ENCODE assay signal across 27 mouse cellular contexts in the genomic region with DNA sequence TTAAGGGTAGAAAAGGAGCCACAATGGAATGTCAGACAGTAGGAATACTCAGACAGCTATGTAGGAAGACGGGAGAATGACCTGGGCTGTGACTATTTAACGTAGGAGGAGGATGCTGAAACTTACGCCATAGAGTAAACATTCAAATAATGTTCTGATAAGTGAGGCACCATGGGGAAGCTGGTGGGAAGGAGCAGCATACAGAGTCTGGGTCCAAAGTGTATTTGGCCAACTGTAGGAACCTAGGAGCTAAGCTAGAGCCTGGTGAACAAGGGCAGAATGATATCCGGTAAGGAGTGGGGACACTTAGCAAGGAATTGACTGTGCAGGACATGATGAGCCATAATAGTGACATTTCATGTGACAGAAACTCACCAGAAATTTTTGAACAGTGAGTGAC.
DNase-seq lines count a peak whose midpoint lies in the region; ATAC-seq lines count a peak whose summit lies in the region.
"Had no signal": no experiment of that assay in that cellular context is flagged by ENCODE, and none has a peak within 500 bp of the region (broad histone marks: within the 10 kb centered on the region; RNA-seq: fewer than 3 reads in every experiment).

No protein-coding gene starts in this region.

- peak; percentile 72 for ATAC-seq in liver, embryonic 16.5 days (ENCODE audit: low read depth)
- peak; percentile 76; the same call in 1 of the 2 replicates for ATAC-seq in intestine, embryonic 15.5 days
- ATAC-seq in intestine, embryonic 16.5 days: peak; percentile 74
- ATAC-seq: CD4-positive, CD25-positive, alpha-beta regulatory T cell, adult 4 months; forebrain, embryonic 15.5 days had no signal

- H3K27me3 ChIP-seq in liver, embryonic 16.5 days (ENCODE audit: control insufficient read depth, insufficient read depth, low read depth, low read length): no peaks in the 10 kb centered on the region
- H3K27me3 ChIP-seq in intestine, embryonic 15.5 days (replicated peaks): no peaks in the 10 kb centered on the region
- no peaks in the 10 kb centered on the region for H3K27me3 ChIP-seq in intestine, embryonic 16.5 days (replicated peaks; ENCODE audit: control insufficient read depth, insufficient read depth, low read length)
- H3K27me3 ChIP-seq: forebrain, embryonic 12.5 days; forebrain, embryonic 15.5 days; heart, embryonic 12.5 days; heart, embryonic 15.5 days; hindbrain, embryonic 13.5 days had no signal

- no peaks in the 10 kb centered on the region for H3K9me3 ChIP-seq in liver, embryonic 16.5 days (replicated peaks; ENCODE audit: control insufficient read depth, low read length)
- H3K9me3 ChIP-seq in intestine, embryonic 15.5 days: no peaks in the 10 kb centered on the region
- no peaks in the 10 kb centered on the region for H3K9me3 ChIP-seq in intestine, embryonic 16.5 days (ENCODE audit: control insufficient read depth, low read length)
- H3K9me3 ChIP-seq: embryonic facial prominence, embryonic 10.5 days; embryonic facial prominence, embryonic 13.5 days; forebrain, embryonic 12.5 days; forebrain, embryonic 15.5 days; heart, embryonic 12.5 days; heart, embryonic 15.5 days; hindbrain, embryonic 10.5 days; hindbrain, embryonic 13.5 days had no signal

- H3K9ac ChIP-seq in liver, embryonic 16.5 days (ENCODE audit: low read depth, low read length): no peak overlapping the region
- H3K9ac ChIP-seq in intestine, embryonic 15.5 days: no peak overlapping the region
- no peak overlapping the region for H3K9ac ChIP-seq in intestine, embryonic 16.5 days (ENCODE audit: low read depth, low read length)
- H3K9ac ChIP-seq: embryonic facial prominence, embryonic 13.5 days; forebrain, embryonic 12.5 days; forebrain, embryonic 15.5 days; heart, embryonic 12.5 days; heart, embryonic 15.5 days; hindbrain, embryonic 13.5 days had no signal

- no peak for DNase-seq in liver
- peak; percentile 19 for DNase-seq in yolk sac, embryonic 10.5 days (ENCODE audit: low spot score)
- no peak for DNase-seq in c-Kit-positive CD71-positive TER-119-positive erythroid progenitor cells, embryonic 14.5 days (ENCODE audit: low spot score)
- DNase-seq: adrenal gland, adult 2 months; adrenal gland, postnatal 14 days; cerebellum, adult 11-12 months; cerebellum, adult 8-10 months; cerebellum, postnatal 10 days; cerebellum, postnatal 36 days; embryo, embryonic 11 days; gastrocnemius, postnatal 25 days; heart, adult 18-20 months; heart, postnatal 10 days; heart, postnatal 36 days had no signal

- no peaks in the 10 kb centered on the region for H3K4me1 ChIP-seq in liver, embryonic 16.5 days (ENCODE audit: control insufficient read depth, low read depth, low read length)
- H3K4me1 ChIP-seq in intestine, embryonic 15.5 days (replicated peaks): 0 out of 2 replicates have a peak, but pooled peaks cover 2% of the 10 kb centered on the region
- H3K4me1 ChIP-seq in intestine, embryonic 16.5 days (ENCODE audit: control insufficient read depth, insufficient read depth, low read length): no peaks in the 10 kb centered on the region

- no peak overlapping the region for H3K27ac ChIP-seq in liver, embryonic 16.5 days (ENCODE audit: low read length)
- no peak overlapping the region for H3K27ac ChIP-seq in intestine, embryonic 15.5 days
- no peak overlapping the region for H3K27ac ChIP-seq in intestine, embryonic 16.5 days (ENCODE audit: low read length)
- H3K27ac ChIP-seq: embryonic facial prominence, embryonic 10.5 days; embryonic facial prominence, embryonic 13.5 days; forebrain, embryonic 12.5 days; forebrain, embryonic 15.5 days; heart, embryonic 15.5 days; hindbrain, embryonic 10.5 days; hindbrain, embryonic 13.5 days had no signal

- no peaks in the 10 kb centered on the region for H3K36me3 ChIP-seq in liver, embryonic 16.5 days (ENCODE audit: control insufficient read depth, insufficient read depth)
- H3K36me3 ChIP-seq in intestine, embryonic 15.5 days: no peaks in the 10 kb centered on the region
- H3K36me3 ChIP-seq in intestine, embryonic 16.5 days (ENCODE audit: control insufficient read depth, insufficient read depth, low read length): no peaks in the 10 kb centered on the region
- H3K36me3 ChIP-seq: embryonic facial prominence, embryonic 10.5 days; embryonic facial prominence, embryonic 13.5 days; forebrain, embryonic 12.5 days; forebrain, embryonic 15.5 days; heart, embryonic 12.5 days; heart, embryonic 15.5 days; hindbrain, embryonic 10.5 days; hindbrain, embryonic 13.5 days had no signal

- no peak overlapping the region for H3K4me2 ChIP-seq in liver, embryonic 16.5 days (ENCODE audit: low read depth, low read length)
- no peak overlapping the region for H3K4me2 ChIP-seq in intestine, embryonic 15.5 days (replicated peaks)
- no peak overlapping the region for H3K4me2 ChIP-seq in intestine, embryonic 16.5 days (ENCODE audit: low read depth, low read length)
- H3K4me2 ChIP-seq: embryonic facial prominence, embryonic 13.5 days; forebrain, embryonic 12.5 days; forebrain, embryonic 15.5 days; heart, embryonic 12.5 days; heart, embryonic 15.5 days; hindbrain, embryonic 13.5 days had no signal

- 56% methylated on average over 4 of the region's 4 CpGs for WGBS in liver, embryonic 16.5 days (ENCODE audit: insufficient replicate concordance)
- 54% methylated on average over 4 of the region's 4 CpGs for WGBS in intestine, embryonic 15.5 days
- WGBS in intestine, embryonic 16.5 days: 39% methylated on average over 4 of the region's 4 CpGs

- H3K4me3 ChIP-seq in liver, embryonic 16.5 days (ENCODE audit: low read depth, low read length): no peak overlapping the region
- H3K4me3 ChIP-seq in intestine, embryonic 15.5 days (replicated peaks): no peak overlapping the region
- no peak overlapping the region for H3K4me3 ChIP-seq in intestine, embryonic 16.5 days (ENCODE audit: low read length)
- H3K4me3 ChIP-seq: embryonic facial prominence, embryonic 10.5 days; embryonic facial prominence, embryonic 13.5 days; erythroblast, embryonic 14.5 days; forebrain, embryonic 12.5 days; forebrain, embryonic 15.5 days; heart, embryonic 12.5 days; heart, embryonic 15.5 days; hindbrain, embryonic 10.5 days; hindbrain, embryonic 13.5 days had no signal
